Mouse (Mus musculus) heart, postnatal 36 days (tissue): ENCODE data around the gene Sv2a. TPM values are rescaled to one million over a fixed set of nuclear protein-coding genes. Genes with fewer than 3 reads are reported as not detected.

ENCODE experiments used
- DNase-seq, 2 experiments: peaks; one replicate each; pipeline ENCODE4 v3.0.0; 2021 to 2022
- intact Hi-C: fragments of 180-260 bp; cut with DNase I; formaldehyde crosslinking; loops from one replicate; pipeline ENCODE4 v1.15.1; 2025
- total RNA-seq, 2 experiments: library from RNA; stranded (reverse); gene quantifications; 2 replicates each; pipeline ENCODE4 v1.2.3; 2021

Gene Sv2a
- total RNA-seq, 2 experiments from 2014 or later, result 3.4 to 9.9 TPM

- peak; percentile 37 to 50 for DNase-seq
- intact Hi-C loops, result loop anchor here (2.0 to 5.0 kb wide), 2 partner anchors 46 to 152 kb away; partner anchors contain the start of gene Sf3b4
Observed at GRCm38 (mm10) chr3:96219191-96219641, 38.3 kb downstream of the Sv2a start.

GRCm38 (mm10) chr3:96219661-96220130 lies 38.7 kb downstream of the Sv2a start, which contains the start of the genes Bola1 and Hist2h2ab:
Bola1 (minus strand) TSS chr3:96219709.
Hist2h2ab (plus strand) TSS chr3:96219865.
- intact Hi-C loops, result loop anchor here (2.0 to 5.0 kb wide), 4 partner anchors 17 to 152 kb away; partner anchors contain the start of genes Hist2h4 and Sf3b4
- peak; percentile 72 to 88 for DNase-seq

DNA sequence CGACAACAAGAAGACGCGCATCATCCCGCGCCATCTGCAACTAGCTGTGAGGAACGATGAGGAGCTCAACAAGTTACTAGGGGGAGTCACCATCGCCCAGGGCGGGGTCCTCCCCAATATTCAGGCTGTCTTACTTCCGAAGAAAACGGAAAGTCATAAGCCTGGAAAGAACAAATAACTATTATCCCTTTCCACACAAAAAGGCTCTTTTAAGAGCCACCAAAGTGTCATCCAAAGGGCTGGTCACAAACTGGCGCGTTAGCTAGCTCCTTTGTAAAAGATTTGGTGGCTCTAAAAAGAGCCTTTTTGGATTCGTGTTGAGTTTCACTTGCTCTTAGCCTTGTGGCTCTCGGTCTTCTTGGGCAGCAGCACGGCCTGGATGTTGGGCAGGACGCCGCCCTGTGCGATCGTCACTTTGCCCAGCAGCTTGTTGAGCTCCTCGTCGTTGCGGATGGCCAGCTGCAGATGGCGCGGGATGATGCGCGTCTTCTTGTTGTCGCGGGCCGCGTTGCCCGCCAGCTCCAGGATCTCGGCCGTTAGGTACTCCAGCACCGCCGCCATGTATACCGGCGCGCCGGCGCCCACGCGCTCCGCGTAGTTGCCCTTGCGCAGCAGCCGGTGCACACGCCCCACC lies 39.3 kb downstream of the Sv2a start:
- DNase-seq, result peak; percentile 42 to 87
- intact Hi-C loops, result loop anchor here (2.0 kb wide), 2 partner anchors 17 to 43 kb away; partner anchors contain the start of gene Hist2h4

GRCm38 (mm10) chr3:96220765-96221639 lies 40.1 kb downstream of the Sv2a start, which contains the start of the genes Hist2h2ac and Hist2h2be:
Hist2h2ac (minus strand) TSS chr3:96220880.
Hist2h2be (plus strand) TSS chr3:96221119.
- DNase-seq, result peak; percentile 83 to 85
- intact Hi-C loops, result loop anchor here (2.0 kb wide), 2 partner anchors 16 to 42 kb away; partner anchors contain the start of gene Hist2h4

- peak in 1 of 2 experiments; percentile 33 for DNase-seq
- intact Hi-C loops, result loop anchor here (2.0 kb wide), 2 partner anchors 15 to 41 kb away; partner anchors contain the start of gene Hist2h4
Observed at GRCm38 (mm10) chr3:96221640-96222038, 40.7 kb downstream of the Sv2a start.

- DNase-seq, result no peak
- intact Hi-C loops, result no loop called here
Observed at GRCm38 (mm10) chr3:96222774-96223173, 41.8 kb downstream of the Sv2a start.

DNA sequence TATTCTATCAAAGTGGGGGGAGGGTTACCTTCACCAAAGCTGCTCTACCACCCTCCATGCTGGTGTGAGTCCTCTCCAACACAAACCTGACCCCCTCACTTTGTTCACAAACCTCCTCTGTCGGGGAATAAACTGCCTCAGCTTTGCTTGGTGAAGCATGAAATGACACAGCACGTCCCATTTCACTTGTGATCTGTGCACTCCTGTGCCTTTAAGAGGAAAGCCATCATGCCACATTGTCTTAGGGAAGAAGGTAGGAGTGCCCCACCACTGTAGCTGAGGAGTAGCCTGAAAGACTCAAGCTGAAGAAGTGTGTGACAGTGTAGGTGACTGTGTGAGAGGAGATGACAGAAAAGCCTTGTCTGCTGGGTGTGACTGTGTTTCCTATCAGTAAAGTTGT lies 44.5 kb downstream of the Sv2a start:
- intact Hi-C loops, result no loop called here
- DNase-seq, result no peak

DNA sequence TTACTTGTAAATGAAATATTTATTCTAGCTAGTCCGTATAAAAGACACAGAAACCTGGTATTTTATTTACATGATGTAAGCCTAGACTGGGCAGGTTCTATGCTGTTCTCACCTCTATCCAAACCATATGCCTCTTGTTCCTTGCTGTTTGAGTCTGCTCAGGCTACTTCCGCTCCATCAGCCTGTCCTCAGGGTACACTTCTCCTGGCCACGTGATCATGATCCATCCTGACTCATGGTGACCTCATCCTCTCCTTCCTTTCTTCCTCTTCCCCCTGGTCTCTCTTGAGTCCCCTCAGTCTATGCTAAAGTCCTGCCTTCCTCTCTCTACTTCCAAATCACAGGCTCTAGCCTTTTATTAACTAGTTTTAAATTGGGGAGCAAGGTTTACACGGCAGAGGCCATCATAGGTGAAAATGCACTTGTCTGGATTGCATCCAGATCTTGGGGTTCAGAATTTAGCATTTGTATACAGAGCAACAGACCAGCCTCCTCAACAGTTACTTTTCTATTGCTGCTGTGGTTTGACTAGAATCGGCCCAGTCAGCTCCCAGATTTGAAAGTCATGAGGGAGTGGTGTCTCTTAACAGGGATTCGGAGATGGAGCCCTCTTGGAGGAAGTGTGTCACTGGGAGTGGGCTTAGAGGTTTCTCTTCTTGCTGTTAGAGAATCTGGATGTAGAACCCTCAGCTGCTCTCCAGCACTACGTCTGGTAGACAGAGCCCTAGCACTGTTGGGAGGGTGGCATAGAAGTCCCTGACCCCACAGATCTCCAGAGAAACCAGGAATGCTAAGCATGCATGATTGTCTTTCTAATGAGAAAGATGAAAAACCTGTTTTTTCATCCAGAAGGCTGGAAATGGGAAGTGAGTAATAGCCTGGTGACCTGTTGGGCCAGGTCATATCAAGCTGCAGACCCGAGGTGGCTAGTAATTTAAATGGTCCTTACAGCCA lies 46.0 kb downstream of the Sv2a start:
- intact Hi-C loops, result no loop called here
- DNase-seq, result peak in 1 of 2 experiments; percentile 18

DNA sequence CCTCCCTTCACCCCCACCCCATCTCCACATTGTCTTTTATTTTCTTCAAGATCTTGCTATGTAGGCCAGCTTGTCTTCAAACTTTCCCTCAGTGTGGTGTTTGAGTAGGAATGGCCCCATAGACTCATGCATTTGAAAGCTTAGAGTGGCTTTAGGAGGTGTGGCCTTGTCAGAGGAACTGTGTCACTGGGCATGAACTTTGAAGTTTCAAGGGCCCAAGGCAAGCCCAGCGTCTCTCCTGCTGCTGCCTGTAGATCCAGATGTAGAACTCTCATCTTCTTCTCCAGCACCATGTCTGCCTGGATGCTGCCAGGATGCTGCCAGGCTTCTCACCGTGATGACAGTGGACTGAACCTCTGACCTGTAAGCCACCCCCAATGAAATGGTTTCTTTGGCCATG lies 47.9 kb downstream of the Sv2a start:
- intact Hi-C loops, result no loop called here
- DNase-seq, result no peak

DNA sequence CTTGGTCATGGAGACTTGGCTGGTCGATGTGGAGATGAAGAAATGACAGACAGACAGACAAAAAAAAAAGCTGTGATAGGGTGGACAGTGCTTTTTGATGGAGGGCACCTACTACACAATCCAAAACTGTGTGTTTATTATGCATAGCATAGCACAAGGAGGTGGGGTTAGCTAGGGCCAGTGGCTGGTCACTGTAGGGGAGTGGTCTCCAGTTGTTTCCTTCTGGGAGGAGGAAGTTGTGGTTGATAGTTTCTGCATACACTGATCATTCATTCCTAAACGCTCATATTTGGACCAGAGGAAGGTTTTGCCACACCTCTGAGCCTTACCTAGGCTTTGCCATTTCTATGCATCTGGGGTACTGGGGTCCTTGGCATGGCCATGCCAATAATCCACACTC lies 49.5 kb downstream of the Sv2a start:
- intact Hi-C loops, result no loop called here

DNA sequence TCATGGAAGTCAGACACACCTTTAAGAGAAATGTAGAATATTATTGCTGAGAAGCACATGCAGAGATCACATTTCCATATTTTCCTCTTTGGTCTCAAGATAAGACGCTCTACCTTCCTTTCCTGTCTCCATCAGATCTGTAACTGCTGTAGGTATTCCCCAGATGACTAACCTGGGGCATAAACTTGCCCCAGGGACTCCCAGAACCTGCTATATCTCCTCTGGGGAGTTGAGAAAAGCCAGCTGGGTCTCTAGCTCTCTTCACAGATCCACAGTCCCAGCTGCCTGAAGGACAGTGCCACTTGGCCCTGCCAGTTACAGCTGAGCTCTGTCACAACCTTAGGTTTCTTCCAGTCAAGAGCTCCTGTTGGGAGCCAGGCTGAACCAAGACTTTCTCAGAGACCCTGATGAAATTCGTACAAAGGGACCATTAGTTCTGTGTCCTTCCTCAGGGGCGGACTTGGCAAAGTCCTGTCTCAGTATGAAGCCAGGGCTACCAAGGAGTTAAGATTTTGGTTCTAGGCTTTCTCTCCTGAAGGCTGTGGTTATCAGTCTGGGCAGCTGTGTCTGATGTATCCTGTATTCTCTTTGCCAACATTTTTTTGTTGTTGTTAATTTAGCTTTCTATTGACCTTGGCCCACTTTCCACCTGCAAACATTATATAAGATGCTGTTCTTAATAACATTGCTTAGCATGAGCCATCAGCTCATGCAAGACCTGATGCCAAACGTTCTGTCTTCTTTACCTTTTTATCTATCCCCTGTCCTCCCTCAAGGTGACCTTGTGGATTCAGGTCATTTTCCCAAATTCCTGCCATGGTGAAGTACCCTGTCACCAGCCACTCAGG lies 50.2 kb downstream of the Sv2a start:
- intact Hi-C loops, result no loop called here
- no peak for DNase-seq

More for the DNA sequence above, 49.5 kb downstream of the Sv2a start:
- no peak for DNase-seq

GRCm38 (mm10) chr3:96231758-96232120 lies 50.8 kb downstream of the Sv2a start:
- intact Hi-C loops, result no loop called here
- no peak for DNase-seq

DNA sequence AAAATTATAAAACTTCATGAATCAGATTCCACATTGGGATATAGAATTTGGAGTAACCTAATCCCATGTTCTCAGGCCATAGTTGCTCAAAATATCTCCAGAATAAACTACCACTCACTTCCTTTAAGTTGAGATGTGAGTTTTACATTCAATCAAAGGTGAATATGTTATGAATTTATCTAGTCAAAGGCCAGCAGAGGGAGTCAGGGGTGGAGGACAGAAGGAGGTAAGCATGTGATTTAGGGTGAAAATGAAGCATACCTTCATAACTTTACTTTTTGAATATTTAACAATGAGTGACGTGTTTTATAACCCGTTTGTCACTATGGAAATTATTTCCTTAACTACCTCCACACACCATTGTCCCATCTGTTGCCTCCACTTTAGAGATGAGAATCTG lies 54.0 kb downstream of the Sv2a start:
- intact Hi-C loops, result no loop called here
- DNase-seq, result no peak

DNA sequence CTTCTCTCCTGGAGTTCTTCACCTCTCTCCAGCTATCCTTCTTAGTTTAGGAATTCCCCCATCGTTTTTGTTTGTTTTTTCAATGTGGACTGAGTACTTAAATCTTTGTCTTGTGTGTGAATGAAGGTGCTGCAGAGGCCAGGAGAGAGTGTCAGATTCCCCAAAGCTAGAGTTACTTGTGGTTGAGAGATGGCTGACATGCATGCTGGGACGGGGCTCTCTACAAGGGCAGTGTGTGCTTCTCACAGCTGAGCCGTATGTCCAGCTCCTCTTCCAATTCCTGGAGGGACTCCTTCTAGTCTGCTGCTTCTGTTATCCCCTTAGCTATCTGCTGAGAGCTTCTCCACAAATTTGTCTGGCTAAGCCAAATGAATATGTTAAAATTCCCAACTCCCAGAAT lies 54.9 kb downstream of the Sv2a start:
- DNase-seq, result no peak
- intact Hi-C loops, result loop anchor here (2.0 kb wide), 1 partner anchor 15 kb away; the partner anchor contains the start of genes Hist2h2ac and Hist2h2be

DNA sequence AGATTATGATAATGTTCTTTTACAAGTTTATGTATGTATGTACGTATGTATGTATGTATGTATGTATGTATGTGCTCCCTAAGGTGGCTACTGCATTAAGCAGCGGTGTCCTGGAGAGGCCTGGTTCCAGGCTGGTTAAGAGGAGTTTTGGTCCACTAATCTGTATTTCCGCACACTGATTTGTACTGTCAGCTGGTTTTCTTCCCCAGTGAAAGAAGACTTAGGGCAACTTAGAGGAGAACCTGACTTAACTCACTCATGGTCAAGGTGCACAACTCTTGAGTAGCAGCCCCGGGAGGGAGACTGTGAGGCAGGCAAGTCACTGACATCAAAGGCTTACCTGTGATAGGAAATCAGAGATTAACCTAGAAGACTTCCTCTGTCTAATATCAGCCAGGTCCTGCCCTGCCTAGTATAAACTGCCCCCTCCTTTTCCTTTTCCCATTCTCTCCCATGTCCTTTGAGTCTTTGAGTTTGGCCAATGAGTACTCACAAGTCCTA lies 55.9 kb downstream of the Sv2a start:
- DNase-seq, result no peak
- intact Hi-C loops, result loop anchor here (2.0 kb wide), 1 partner anchor 16 kb away; the partner anchor contains the start of genes Hist2h2ac and Hist2h2be

DNA sequence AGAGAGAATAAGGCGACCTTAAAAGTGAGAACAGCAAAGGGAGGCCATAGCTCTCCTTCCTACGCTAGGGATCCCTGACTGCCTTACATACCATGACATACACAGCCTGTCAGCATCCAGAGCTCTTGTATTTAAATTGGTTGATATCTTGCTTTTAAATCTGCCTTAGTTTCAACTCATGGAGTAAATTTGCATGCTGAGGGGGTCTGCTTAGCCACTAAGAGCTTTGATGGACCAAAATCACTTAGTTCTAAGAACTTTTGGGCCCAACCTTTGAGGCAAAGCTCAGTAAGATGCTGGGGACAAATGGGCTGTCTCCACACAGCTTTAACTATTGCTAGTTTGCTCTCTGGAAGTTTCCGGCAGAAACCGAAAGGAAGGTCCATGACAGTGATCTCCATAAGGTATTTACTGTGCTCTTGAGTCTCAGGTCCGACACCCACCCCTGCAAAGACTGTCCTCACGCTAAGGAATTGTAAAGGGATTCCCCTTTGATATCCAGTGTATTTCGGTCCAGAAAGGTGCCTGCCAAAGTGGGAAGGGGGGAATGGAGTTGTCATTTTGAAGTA lies 56.5 kb downstream of the Sv2a start:
- intact Hi-C loops, result loop anchor here (2.0 kb wide), 1 partner anchor 17 kb away; the partner anchor contains the start of genes Hist2h2ac and Hist2h2be

GRCm38 (mm10) chr3:96237904-96238511 lies 57.1 kb downstream of the Sv2a start:
- DNase-seq, result no peak
- intact Hi-C loops, result loop anchor here (2.0 kb wide), 1 partner anchor 17 kb away; the partner anchor contains the start of genes Hist2h2ac and Hist2h2be

More for the DNA sequence above, 56.5 kb downstream of the Sv2a start:
- DNase-seq, result no peak
